Mouse (Mus musculus) hindbrain, embryonic 14.5 days (tissue): ENCODE results near the gene Fanca. TPM values are rescaled to one million over a fixed set of nuclear protein-coding genes. Genes with fewer than 3 reads are reported as not detected.

Source experiments
- ATAC-seq: fragments of 200-750 bp; cut with Nextera tagmentation; 2 replicates; pipeline ENCODE4 v1.8.0; 2017; ENCODE audit warnings: moderate number of reproducible peaks, mild to moderate bottlenecking, moderate TSS enrichment, moderate library complexity; ENCODE audit not compliant: low FRiP score
- DNase-seq: peaks from one replicate; pipeline ENCODE4 v3.0.0-alpha.2; 2015; ENCODE audit warnings: low spot score
- H3K27ac ChIP-seq: fragments of 300-500 bp; sonication (generic); 2 replicates; pipeline ENCODE4 v1.5.1; 2014; ENCODE audit warnings: mild to moderate bottlenecking, moderate library complexity
- H3K27me3 ChIP-seq: fragments of 300-500 bp; sonication (generic); 2 replicates; pipeline ENCODE4 v1.6.1; 2014; ENCODE audit warnings: mild to moderate bottlenecking, low read length, mixed read lengths; ENCODE audit not compliant: control insufficient read depth, insufficient read depth
- H3K36me3 ChIP-seq: fragments of 300-500 bp; sonication (generic); replicated peaks from 2 replicates; pipeline ENCODE4 v1.6.1; 2014; ENCODE audit not compliant: control insufficient read depth, insufficient read depth
- H3K4me1 ChIP-seq: fragments of 300-500 bp; sonication (generic); replicated peaks from 2 replicates; pipeline ENCODE4 v1.6.1; 2014; ENCODE audit warnings: antibody characterized with exemption, low read length, mixed read lengths; ENCODE audit not compliant: control insufficient read depth, insufficient read depth
- H3K4me2 ChIP-seq: fragments of 300-500 bp; sonication (generic); replicated peaks from 2 replicates; pipeline ENCODE4 v1.6.1; 2014; ENCODE audit warnings: mild to moderate bottlenecking, moderate library complexity
- H3K4me3 ChIP-seq: fragments of 300-500 bp; sonication (generic); replicated peaks from 2 replicates; pipeline ENCODE4 v1.5.1; 2014; ENCODE audit warnings: mild to moderate bottlenecking, low read length
- H3K9ac ChIP-seq: fragments of 300-500 bp; sonication (generic); 2 replicates; pipeline ENCODE4 v1.6.1; 2014
- H3K9me3 ChIP-seq: fragments of 300-500 bp; sonication (generic); 2 replicates; pipeline ENCODE4 v1.6.1; 2016; ENCODE audit warnings: low read length; ENCODE audit not compliant: control insufficient read depth
- WGBS: fragments of 180-500 bp; shearing (Covaris S2); extraction: QIAGEN DNeasy Blood & Tissue Kit; methylation state at CpG from one replicate; pipeline ENCODE4 v1.1.7; 2014; 5-methylcytosine and 5-hydroxymethylcytosine counted together
- polyA plus RNA-seq: library from polyadenylated mRNA; unstranded; fragments of >200 nt; fragmentation: Nextera tagmentation; extraction: Ambion mirVana; gene quantifications from 2 replicates; pipeline ENCODE4 v1.2.1, GENCODE M21; 2014

Gene Fanca
- polyA plus RNA-seq, 1 experiment from 2014 or later = 7.4 TPM

DNA sequence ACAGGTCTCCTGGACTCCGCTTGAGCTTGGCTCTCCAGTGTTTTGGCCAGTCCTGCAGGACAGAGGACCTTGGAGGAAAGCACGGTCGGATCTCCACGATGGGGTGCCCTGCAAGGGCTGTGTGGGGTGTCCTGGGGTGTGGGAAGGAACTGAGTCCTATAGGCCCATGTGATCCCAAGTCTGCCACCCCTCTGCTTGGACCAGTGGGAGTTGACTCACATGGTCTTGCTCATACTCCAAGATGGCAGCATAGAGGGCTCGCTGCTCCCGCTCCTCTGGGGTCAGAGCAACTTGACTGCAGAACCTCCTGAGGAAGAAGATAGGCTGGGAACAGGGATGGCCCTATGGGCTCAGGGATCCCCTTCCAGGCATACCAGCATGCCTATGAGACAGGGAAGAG, 70.6 kb downstream of the Fanca start:
- ATAC-seq (no peak), DNase-seq (no peak)

GRCm38 (mm10) chr8:123245543-123245942, 72.8 kb downstream of the Fanca start:
- Histone ChIP-seq H3K9ac (no peak overlapping the region), H3K4me3 (no peak overlapping the region), H3K4me1 (no peaks in the 10 kb centered on the region), H3K36me3 (peaks cover 91% of the 10 kb centered on the region), H3K4me2 (no peak overlapping the region), H3K9me3 (no peaks in the 10 kb centered on the region), H3K27me3 (no peaks in the 10 kb centered on the region), H3K27ac (no peak overlapping the region)
- DNase-seq (no peak), ATAC-seq (no peak)
- 94% methylated on average over 12 of the region's 12 CpGs for WGBS

More for the DNA sequence above, 70.6 kb downstream of the Fanca start:
- Histone ChIP-seq H3K9me3 (no peaks in the 10 kb centered on the region), H3K36me3 (peaks cover 93% of the 10 kb centered on the region), H3K4me3 (no peak overlapping the region), H3K9ac (no peak overlapping the region), H3K27me3 (no peaks in the 10 kb centered on the region), H3K27ac (no peak overlapping the region), H3K4me2 (no peak overlapping the region), H3K4me1 (peaks cover 3% of the 10 kb centered on the region)
- 94% methylated on average over 6 of the region's 6 CpGs for WGBS

DNA sequence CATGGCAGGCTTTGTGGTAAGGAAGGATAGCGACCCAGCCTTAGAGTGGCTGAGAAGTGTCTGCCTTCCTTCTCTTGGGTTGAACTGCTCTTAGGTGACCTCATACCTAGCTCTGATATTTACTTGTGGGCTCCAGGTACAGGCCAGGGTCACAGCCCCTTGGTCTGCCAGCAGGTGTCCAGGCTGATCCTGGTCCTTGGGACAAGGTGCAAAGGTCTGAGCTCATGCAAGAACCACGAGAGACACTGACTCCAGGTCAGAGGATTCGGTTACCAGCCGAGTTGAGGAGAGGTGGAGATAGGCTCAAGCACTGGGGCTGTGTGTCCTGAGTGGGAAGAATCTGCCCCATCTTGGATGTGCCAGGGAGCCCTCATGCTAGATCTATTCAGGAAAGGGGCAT, 74.0 kb downstream of the Fanca start:
- Histone ChIP-seq H3K4me1 (no peaks in the 10 kb centered on the region), H3K4me3 (no peak overlapping the region), H3K27me3 (no peaks in the 10 kb centered on the region), H3K9ac (no peak overlapping the region), H3K4me2 (no peak overlapping the region), H3K27ac (no peak overlapping the region), H3K9me3 (no peaks in the 10 kb centered on the region), H3K36me3 (peaks cover 80% of the 10 kb centered on the region)
- 99% methylated on average over 4 of the region's 4 CpGs for WGBS
- ATAC-seq (no peak), DNase-seq (no peak)

DNA sequence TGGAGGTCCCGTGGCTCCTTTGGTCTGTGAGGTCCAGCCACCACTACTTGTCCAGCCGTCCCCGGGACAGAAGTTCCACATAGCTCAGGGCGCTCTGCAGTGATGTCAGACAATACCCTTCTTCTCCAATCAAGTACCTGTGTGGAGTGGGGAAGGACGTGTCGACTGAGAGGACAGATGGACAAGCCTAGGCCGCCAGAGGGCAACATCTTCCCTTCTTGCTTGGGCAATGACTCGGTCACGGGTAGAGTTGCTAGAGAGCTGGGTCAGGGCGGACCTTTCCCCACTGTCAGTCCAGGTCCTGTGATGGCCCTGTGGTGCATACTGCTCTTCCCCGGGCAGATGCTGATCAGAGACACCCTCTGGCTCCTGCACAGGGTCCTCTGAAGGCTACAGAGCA, 75.3 kb downstream of the Fanca start:
- no peaks in the 10 kb centered on the region for H3K27me3 ChIP-seq
- peaks cover 67% of the 10 kb centered on the region for H3K36me3 ChIP-seq
- H3K27ac ChIP-seq = no peak overlapping the region
- no peaks in the 10 kb centered on the region for H3K9me3 ChIP-seq
- no peaks in the 10 kb centered on the region for H3K4me1 ChIP-seq
- H3K4me2 ChIP-seq = no peak overlapping the region
- 0 out of 2 replicates have a peak, but pooled peaks have one; percentile 22 for ATAC-seq
- DNase-seq = no peak
- H3K9ac ChIP-seq = no peak overlapping the region
- no peak overlapping the region for H3K4me3 ChIP-seq
- 75% methylated on average over 11 of the region's 11 CpGs for WGBS

- ATAC-seq (no peak), DNase-seq (no peak)
- Histone ChIP-seq H3K9me3 (no peaks in the 10 kb centered on the region), H3K4me3 (no peak overlapping the region), H3K4me2 (no peak overlapping the region), H3K9ac (no peak overlapping the region), H3K27ac (no peak overlapping the region), H3K27me3 (no peaks in the 10 kb centered on the region), H3K4me1 (no peaks in the 10 kb centered on the region), H3K36me3 (peaks cover 59% of the 10 kb centered on the region)
- WGBS = 87% methylated on average over 7 of the region's 7 CpGs
Measured at GRCm38 (mm10) chr8:123242107-123242923, 76.1 kb downstream of the Fanca start.

DNA sequence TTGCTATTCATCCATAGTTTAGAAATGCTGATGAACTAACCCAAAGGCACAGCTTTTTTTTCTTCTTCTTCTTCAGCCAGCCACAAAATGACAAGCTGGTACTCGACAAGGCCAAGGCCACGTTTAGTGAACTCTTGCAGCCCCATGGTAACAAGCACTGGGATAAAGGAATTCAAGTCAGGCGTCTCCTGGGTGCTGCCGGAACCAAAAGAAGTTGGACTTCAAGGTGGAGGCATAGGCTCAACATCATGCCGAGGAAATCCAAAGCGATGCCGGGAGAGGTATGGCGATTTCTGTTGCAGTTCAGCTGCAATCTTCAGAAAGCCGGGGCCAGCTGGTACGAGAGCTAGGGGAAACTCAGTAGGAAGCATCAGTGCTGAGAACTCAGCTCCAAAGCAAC, 79.0 kb downstream of the Fanca start:
- no peak overlapping the region for H3K27ac ChIP-seq
- no peak overlapping the region for H3K4me2 ChIP-seq
- H3K9ac ChIP-seq = no peak overlapping the region
- DNase-seq (no peak), ATAC-seq (no peak)
- H3K36me3 ChIP-seq = peaks cover 30% of the 10 kb centered on the region
- 79% methylated on average over 10 of the region's 10 CpGs for WGBS
- 0 out of 2 replicates have a peak, but pooled peaks cover 10% of the 10 kb centered on the region for H3K27me3 ChIP-seq
- no peaks in the 10 kb centered on the region for H3K9me3 ChIP-seq
- H3K4me3 ChIP-seq = no peak overlapping the region
- H3K4me1 ChIP-seq = peaks cover 17% of the 10 kb centered on the region; the same call in 1 of the 2 replicates

DNA sequence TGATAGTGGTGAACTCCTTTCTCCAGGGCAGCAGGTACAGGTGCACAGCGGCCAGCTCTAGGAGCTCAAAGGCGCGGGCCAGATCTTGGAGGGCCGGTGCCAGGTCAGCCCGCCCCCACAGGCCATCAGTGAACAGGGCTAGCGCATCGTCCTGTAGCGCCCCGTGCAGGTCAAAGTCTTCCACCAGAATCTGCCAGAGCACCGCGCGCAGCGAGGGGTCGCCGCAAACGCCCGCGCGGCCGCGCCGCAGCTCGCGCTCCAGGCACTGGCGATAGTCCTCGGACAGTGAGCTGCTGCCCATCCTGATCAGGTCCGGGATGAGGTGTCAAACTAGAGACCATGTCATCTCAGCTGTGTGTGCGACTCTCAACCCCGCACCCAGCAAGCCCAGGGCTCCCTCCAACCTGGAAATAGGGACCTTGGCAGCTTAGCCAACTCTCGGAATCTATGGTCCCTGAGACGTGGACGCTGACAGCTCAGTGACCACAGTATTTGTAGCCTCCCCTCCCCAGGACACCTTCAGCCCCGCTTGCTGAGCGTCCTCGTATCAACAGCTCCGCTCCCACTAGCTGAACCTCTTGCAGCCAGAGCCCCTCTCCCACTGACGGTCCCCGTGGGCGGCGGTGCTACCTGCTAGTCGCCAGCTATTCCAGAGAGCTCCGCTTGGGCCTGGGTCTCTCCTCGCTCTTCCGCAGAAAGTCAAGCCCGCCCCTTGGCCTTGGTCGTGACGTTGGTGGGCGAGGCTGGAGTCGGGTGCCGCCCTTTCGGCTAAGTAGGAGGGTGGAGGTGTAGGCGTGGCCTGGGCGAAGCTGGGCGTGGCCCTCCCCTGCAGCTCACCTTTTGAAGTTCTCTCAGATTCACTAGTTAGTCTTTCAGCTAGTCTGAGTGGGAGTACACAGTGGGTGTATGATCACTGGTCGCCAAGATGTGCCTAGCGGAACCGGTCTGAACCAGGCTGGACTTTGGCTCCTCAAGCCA, 82.6 kb downstream of the Fanca start, which contains the start of gene Spata2l:
Gene Spata2l, minus strand, starts transcription at position 714 of the 978 bp plus-strand sequence.
- Histone ChIP-seq H3K27me3 (0 out of 2 replicates have a peak, but pooled peaks cover 10% of the 10 kb centered on the region), H3K36me3 (no peaks in the 10 kb centered on the region; the same call in 1 of the 2 replicates), H3K4me2 (peak within 1 kb of the TSS; percentile 74), H3K9me3 (no peaks in the 10 kb centered on the region), H3K4me3 (peak within 1 kb of the TSS; percentile 43), H3K27ac (no peak within 1 kb of the TSS), H3K9ac (peak within 1 kb of the TSS; percentile 60), H3K4me1 (peaks cover 17% of the 10 kb centered on the region; the same call in 1 of the 2 replicates)
- WGBS = 2% methylated on average over 57 of the region's 57 CpGs
- peak; percentile 76 for DNase-seq
- peak; percentile 75 for ATAC-seq

- no peak for ATAC-seq
- H3K36me3 ChIP-seq = peaks cover 3% of the 10 kb centered on the region
- WGBS = 36% methylated on average over 13 of the region's 13 CpGs
Measured at GRCm38 (mm10) chr8:123234918-123235519, 83.4 kb downstream of the Fanca start.

More at GRCm38 (mm10) chr8:123234918-123235519, 83.4 kb downstream of the Fanca start:
- Histone ChIP-seq H3K9ac (peak overlapping the region; percentile 60), H3K27me3 (0 out of 2 replicates have a peak, but pooled peaks cover 10% of the 10 kb centered on the region), H3K4me3 (peak overlapping the region; percentile 43), H3K9me3 (no peaks in the 10 kb centered on the region), H3K4me2 (peak overlapping the region; percentile 74), H3K27ac (no peak overlapping the region), H3K4me1 (peaks cover 17% of the 10 kb centered on the region; the same call in 1 of the 2 replicates)
- DNase-seq = no peak
